Mouse (Mus musculus) myocyte (in vitro differentiated cells): ENCODE data around the gene Sdf4. TPM values are rescaled to one million over a fixed set of nuclear protein-coding genes. Genes with fewer than 3 reads are reported as not detected.

Source experiments
- H3K27me3 ChIP-seq: one replicate; pipeline ENCODE4 v1.6.1; 2011; ENCODE audit not compliant: control insufficient read depth, insufficient read depth, insufficient read length
- H3K36me3 ChIP-seq: one replicate; pipeline ENCODE4 v1.6.1; 2011; ENCODE audit not compliant: control insufficient read depth, insufficient read depth
- H3K4me2 ChIP-seq: one replicate; pipeline ENCODE4 v1.6.1; 2011; ENCODE audit warnings: low read depth, control low read depth
- H3K4me3 ChIP-seq: one replicate; pipeline ENCODE4 v1.5.1; 2011; ENCODE audit warnings: mild to moderate bottlenecking, control low read depth, moderate library complexity
- H3K79me2 ChIP-seq: one replicate; pipeline ENCODE4 v1.6.1; 2011; ENCODE audit not compliant: control insufficient read depth, insufficient read depth
- H3ac ChIP-seq: one replicate; pipeline ENCODE4 v1.6.1; 2011; ENCODE audit not compliant: control insufficient read depth, insufficient read length
- CEBPB ChIP-seq: IDR thresholded peaks from 2 replicates; pipeline ENCODE4 v1.6.1; 2011; ENCODE audit warnings: mild to moderate bottlenecking, moderate library complexity; ENCODE audit not compliant: poor library complexity, insufficient read depth, severe bottlenecking
- E2F4 ChIP-seq: IDR thresholded peaks from one replicate; pipeline ENCODE4 v1.6.1; 2011; ENCODE audit warnings: mild to moderate bottlenecking, control low read depth, moderate library complexity; ENCODE audit not compliant: insufficient read depth
- MAX ChIP-seq: IDR thresholded peaks from one replicate; pipeline ENCODE4 v1.6.1; 2011; ENCODE audit warnings: low read depth, mild to moderate bottlenecking, control low read depth
- MYOD1 ChIP-seq, 3 experiments: IDR thresholded peaks; one replicate each; pipeline ENCODE4 v1.6.1; 2011; ENCODE audit warnings: control low read depth in 2 of 3, low read depth in 2 of 3, mild to moderate bottlenecking in 2 of 3, moderate library complexity in 1 of 3; ENCODE audit not compliant: insufficient read length in 2 of 3, control insufficient read depth in 1 of 3
- MYOG ChIP-seq, 3 experiments: IDR thresholded peaks; one replicate each; pipeline ENCODE4 v1.6.1; 2011; ENCODE audit warnings: control low read depth in 2 of 3, low read depth in 2 of 3, mild to moderate bottlenecking in 2 of 3; ENCODE audit not compliant: insufficient read length in 2 of 3, control insufficient read depth in 1 of 3, insufficient read depth in 1 of 3
- POLR2A ChIP-seq: IDR thresholded peaks from one replicate; pipeline ENCODE4 v1.6.1; 2011; ENCODE audit warnings: low read depth, mild to moderate bottlenecking, control low read depth, moderate library complexity; ENCODE audit not compliant: insufficient read length
- POLR2AphosphoS2 ChIP-seq: IDR thresholded peaks from one replicate; pipeline ENCODE4 v1.6.1; 2011; ENCODE audit warnings: low read depth, control low read depth; ENCODE audit not compliant: insufficient read length
- REST ChIP-seq: IDR thresholded peaks from one replicate; pipeline ENCODE4 v1.6.1; 2011; ENCODE audit warnings: mild to moderate bottlenecking, control low read depth, moderate library complexity; ENCODE audit not compliant: insufficient read depth, insufficient read length
- SRF ChIP-seq: IDR thresholded peaks from one replicate; pipeline ENCODE4 v1.6.1; 2011; ENCODE audit warnings: low read depth; ENCODE audit not compliant: control insufficient read depth, insufficient read length
- TCF12 ChIP-seq: IDR thresholded peaks from one replicate; pipeline ENCODE4 v1.6.1; 2011; ENCODE audit warnings: mild to moderate bottlenecking, control low read depth; ENCODE audit not compliant: poor library complexity, insufficient read depth, severe bottlenecking
- TCF3 ChIP-seq: IDR thresholded peaks from one replicate; pipeline ENCODE4 v1.6.1; 2011; ENCODE audit warnings: low read depth, control low read depth; ENCODE audit not compliant: insufficient read length
- USF1 ChIP-seq: IDR thresholded peaks from one replicate; pipeline ENCODE4 v1.6.1; 2011; ENCODE audit warnings: low read depth, mild to moderate bottlenecking, control low read depth, moderate library complexity
- polyA plus RNA-seq: library from polyadenylated mRNA; unstranded; fragments of >200 nt; fragmentation: generic; extraction: Trizol; gene quantifications from one replicate; pipeline ENCODE4 v1.2.1, GENCODE M21; 2012; ENCODE audit warnings: missing spikeins

The Sdf4 gene
- polyA plus RNA-seq, 1 experiment: 137 TPM

DNA sequence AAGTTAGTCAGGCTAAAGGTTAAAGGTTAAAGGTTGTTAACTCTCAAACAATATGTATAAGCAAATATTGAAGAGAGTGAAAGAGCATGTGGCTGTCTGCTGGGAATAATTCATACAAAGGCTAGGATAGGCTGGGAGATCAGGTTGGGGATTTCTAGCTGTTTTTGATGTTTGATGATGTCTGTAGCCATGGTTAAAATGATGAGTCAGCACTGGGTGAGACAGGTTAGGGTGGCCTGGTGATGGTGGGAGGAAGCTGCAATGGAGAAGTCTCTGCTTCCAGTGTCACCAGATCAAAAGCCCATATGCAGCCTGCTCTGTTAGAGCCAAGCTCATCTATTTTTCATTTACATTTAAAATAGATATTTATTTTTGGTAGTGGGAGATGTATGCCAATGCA lies 45.6 kb upstream of the Sdf4 start:
- Histone ChIP-seq H3K36me3 (peaks cover 24% of the 10 kb centered on the region), H3K4me3 (no peak overlapping the region), H3K79me2 (peaks cover 67% of the 10 kb centered on the region), H3ac (no peak overlapping the region), H3K4me2 (no peak overlapping the region), H3K27me3 (no peaks in the 10 kb centered on the region)
- TF ChIP-seq POLR2A (no peak), MAX (no peak), REST (no peak), MYOG (IDR thresholded peaks at IDR 0.05; ENCODE audit: control insufficient read depth in 1 of 3, insufficient read depth in 1 of 3, insufficient read length in 2 of 3, low read depth in 2 of 3) (no peak), POLR2AphosphoS2 (no peak), TCF12 (no peak), MYOD1 (IDR thresholded peaks at IDR 0.05; ENCODE audit: control insufficient read depth in 1 of 3, insufficient read length in 2 of 3, low read depth in 2 of 3) (no peak), E2F4 (no peak), SRF (no peak), USF1 (no peak), CEBPB (no peak), TCF3 (no peak)

DNA sequence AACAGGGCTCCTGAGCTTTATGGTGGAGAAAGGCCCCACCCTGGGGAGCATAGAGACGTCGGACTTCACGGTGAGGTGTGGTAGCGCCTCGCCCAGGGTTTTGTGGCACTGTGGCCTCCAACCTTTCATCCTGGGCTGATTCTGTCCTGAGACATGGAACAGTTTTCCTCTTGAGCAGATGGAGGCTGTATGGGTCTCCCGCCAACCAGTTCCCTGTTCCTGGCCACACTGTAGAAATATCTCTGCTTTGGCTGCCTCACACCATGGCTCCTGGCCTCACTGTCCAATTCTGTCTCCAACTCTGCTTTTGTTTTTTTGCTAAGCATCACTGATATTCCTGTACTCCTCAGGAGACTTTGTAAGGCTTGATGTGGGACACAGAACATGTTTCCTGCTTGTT lies 37.2 kb upstream of the Sdf4 start:
- Histone ChIP-seq H3K4me2 (no peak overlapping the region), H3K79me2 (peaks cover 12% of the 10 kb centered on the region), H3K4me3 (no peak overlapping the region), H3ac (no peak overlapping the region), H3K27me3 (no peaks in the 10 kb centered on the region), H3K36me3 (peaks cover 30% of the 10 kb centered on the region)
- no peak for TF ChIP-seq USF1
- TF ChIP-seq TCF3: no peak
- TF ChIP-seq SRF: no peak
- TF ChIP-seq TCF12: no peak
- no peak for TF ChIP-seq E2F4
- TF ChIP-seq POLR2A: no peak
- TF ChIP-seq REST: no peak
- TF ChIP-seq MAX: no peak
- no peak for TF ChIP-seq POLR2AphosphoS2
- TF ChIP-seq MYOD1 (IDR thresholded peaks at IDR 0.05; ENCODE audit: control insufficient read depth in 1 of 3, insufficient read length in 2 of 3, low read depth in 2 of 3): no peak

- Histone ChIP-seq H3K36me3 (peaks cover 21% of the 10 kb centered on the region), H3K4me2 (no peak overlapping the region), H3ac (no peak overlapping the region), H3K4me3 (no peak overlapping the region), H3K79me2 (no peaks in the 10 kb centered on the region), H3K27me3 (no peaks in the 10 kb centered on the region)
- no peak for TF ChIP-seq CEBPB
- TF ChIP-seq MYOD1 (IDR thresholded peaks at IDR 0.05; ENCODE audit: control insufficient read depth in 1 of 3, insufficient read length in 2 of 3, low read depth in 2 of 3): no peak
- no peak for TF ChIP-seq SRF
- TF ChIP-seq MYOG (IDR thresholded peaks at IDR 0.05; ENCODE audit: control insufficient read depth in 1 of 3, insufficient read depth in 1 of 3, insufficient read length in 2 of 3, low read depth in 2 of 3): no peak
- TF ChIP-seq REST: no peak
- TF ChIP-seq TCF12: no peak
- no peak for TF ChIP-seq USF1
- TF ChIP-seq POLR2A: no peak
- no peak for TF ChIP-seq POLR2AphosphoS2
- TF ChIP-seq MAX: no peak
- TF ChIP-seq TCF3: no peak
These were observed 33.4 kb upstream of the Sdf4 start for GRCm38 (mm10) chr4:155959275-155959674.

- Histone ChIP-seq H3K79me2 (no peaks in the 10 kb centered on the region), H3K36me3 (peaks cover 7% of the 10 kb centered on the region), H3ac (no peak within 1 kb of the TSS), H3K27me3 (no peaks in the 10 kb centered on the region), H3K4me3 (no peak within 1 kb of the TSS), H3K4me2 (peak within 1 kb of the TSS; percentile 44)
- TF ChIP-seq POLR2AphosphoS2 (peak; percentile 24), TCF3 (no peak)
These were observed 30.3 kb upstream of the Sdf4 start, which contains the start of gene C1qtnf12 for GRCm38 (mm10) chr4:155962167-155962971. Gene C1qtnf12, plus strand, starts transcription at chr4:155962318.

DNA sequence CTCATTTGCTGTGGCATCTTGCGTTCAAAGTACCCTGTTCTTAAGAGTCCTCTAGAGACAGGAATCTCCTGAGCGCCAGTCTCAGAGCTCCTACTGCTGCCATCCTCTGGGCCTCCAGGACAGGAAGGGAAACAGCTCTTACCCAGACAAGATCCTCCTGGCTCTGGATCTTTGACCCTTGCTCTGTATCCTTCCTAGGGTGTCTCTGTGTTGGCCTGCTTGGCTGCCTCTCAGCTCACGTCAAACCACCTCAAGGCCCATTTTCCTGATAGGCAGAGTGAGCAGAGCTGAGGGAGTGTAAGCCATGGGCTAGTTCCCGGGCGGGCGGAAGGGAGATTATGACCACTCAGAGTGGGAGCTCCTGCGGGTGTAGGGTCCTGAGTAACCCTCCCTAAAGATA lies 29.6 kb upstream of the Sdf4 start:
- no peak overlapping the region for H3K4me2 ChIP-seq
- H3ac ChIP-seq: no peak overlapping the region
- no peaks in the 10 kb centered on the region for H3K27me3 ChIP-seq
- TF ChIP-seq SRF (no peak), CEBPB (no peak), POLR2A (no peak), MYOG (IDR thresholded peaks at IDR 0.05; ENCODE audit: control insufficient read depth in 1 of 3, insufficient read depth in 1 of 3, insufficient read length in 2 of 3, low read depth in 2 of 3) (no peak), USF1 (no peak), REST (no peak), POLR2AphosphoS2 (no peak), E2F4 (no peak), TCF3 (no peak), MAX (no peak), MYOD1 (IDR thresholded peaks at IDR 0.05; ENCODE audit: control insufficient read depth in 1 of 3, insufficient read length in 2 of 3, low read depth in 2 of 3) (no peak), TCF12 (no peak)
- H3K36me3 ChIP-seq: peaks cover 7% of the 10 kb centered on the region
- H3K4me3 ChIP-seq: no peak overlapping the region
- H3K79me2 ChIP-seq: no peaks in the 10 kb centered on the region
